In genomic region chr13:113794039-113794704, GRCm38 (mm10) we compare ENCODE assay signal across 8 mouse cellular contexts. TPM values are rescaled to one million over a fixed set of nuclear protein-coding genes. Genes with fewer than 3 reads are reported as not detected.
A peak's percentile ranks its signal among the peaks of the same experiment; 100 is the strongest.
DNase-seq lines count a peak whose midpoint lies in the region; ATAC-seq lines count a peak whose summit lies in the region.

TSS of gene Arl15 (plus strand) at chr13:113794505.

- H3K27me3 ChIP-seq in intestine, embryonic 14.5 days (replicated peaks; ENCODE audit: control insufficient read depth, insufficient read depth, low read length): no peaks in the 10 kb centered on the region

- H3K4me2 ChIP-seq in intestine, embryonic 14.5 days (ENCODE audit: low read length): peak within 1 kb of the TSS; percentile 78

- no peaks in the 10 kb centered on the region for H3K36me3 ChIP-seq in intestine, embryonic 14.5 days (ENCODE audit: control insufficient read depth, insufficient read depth, low read length)

- H3K4me1 ChIP-seq in intestine, embryonic 14.5 days (replicated peaks; ENCODE audit: control insufficient read depth, insufficient read depth, low read length): peaks cover 13% of the 10 kb centered on the region; the same call in 1 of the 2 replicates

- peak within 1 kb of the TSS; percentile 88 for H3K27ac ChIP-seq in intestine, embryonic 14.5 days (ENCODE audit: low read depth)

- under 1% methylated on average over 39 of the region's 49 CpGs for WGBS in intestine, embryonic 14.5 days

- peak within 1 kb of the TSS; percentile 92 for H3K9ac ChIP-seq in intestine, embryonic 14.5 days (ENCODE audit: low read length)

- peak within 1 kb of the TSS; percentile 87 for H3K4me3 ChIP-seq in intestine, embryonic 14.5 days (ENCODE audit: low read depth, low read length)

- peak; percentile 97 to 99 for DNase-seq in adrenal gland, adult (ENCODE audit: inconsistent age in 2 of 2, low spot score in 1 of 2)
- DNase-seq in embryo, embryonic 10.5 days (ENCODE audit: low spot score): peak; percentile 98
- peak; percentile 97 for DNase-seq in gastrocnemius, postnatal 25 days
- DNase-seq in intestine, embryonic 14.5 days (ENCODE audit: low spot score): peak; percentile 99
- DNase-seq in left cerebral cortex, postnatal 14 days (ENCODE audit: low spot score in 2 of 2): peak; percentile 98
- peak; percentile 98 for DNase-seq in mesoderm, embryonic 11.5 days (ENCODE audit: low read depth, low spot score)
- DNase-seq in right cerebral cortex, postnatal 36 days (ENCODE audit: low spot score in 2 of 2): peak; percentile 95
- DNase-seq in yolk sac, embryonic 10.5 days (ENCODE audit: low spot score): peak; percentile 99

- peak; percentile 99 for ATAC-seq in intestine, embryonic 14.5 days (replicated peaks; ENCODE audit: low FRiP score, low TSS enrichment, low read depth)

- no peaks in the 10 kb centered on the region for H3K9me3 ChIP-seq in intestine, embryonic 14.5 days (ENCODE audit: control insufficient read depth, low read length)

- intact Hi-C loops in left cerebral cortex, postnatal 14 days (cut with DNase I): loop anchor here (1.0 to 5.0 kb wide), 2 partner anchors 71 to 102 kb away; no protein-coding TSS in a partner anchor

RNA-seq across cellular contexts. Expression of gene Arl15, which starts in this region (rescaled TPM):
- total RNA-seq in gastrocnemius, postnatal 25 days (2021): 1 to 10 TPM; 4.4 to 6.1 TPM
- 8.6 and 9.9 TPM in 2 replicates for polyA plus RNA-seq in intestine, embryonic 14.5 days (2014; fragmentation: Nextera tagmentation; extraction: Ambion mirVana)
- total RNA-seq in left cerebral cortex, postnatal 14 days (2021): 10 to 100 TPM; 40.5 to 41.8 TPM

Comparison
In these comparisons a context has a peak if more than half of its experiments do, and no peak if none do; other contexts are left out.
1. Peak in every context shown above with its lines: DNase-seq, ATAC-seq, H3K4me3 ChIP-seq and H3K27ac ChIP-seq.
2. RNA of gene Arl15 (total RNA-seq): 40.5 to 41.8 TPM in left cerebral cortex, postnatal 14 days; 4.4 to 6.1 TPM in gastrocnemius, postnatal 25 days; every median in the first group is over 4 times any median in the second.